Mouse (Mus musculus): ENCODE measurements around the gene Map3k9. TPM values are rescaled to one million over a fixed set of nuclear protein-coding genes. Genes with fewer than 3 reads are reported as not detected.

Map3k9 gene
- polyA plus RNA-seq, 1 experiment, result 5.7 TPM

DNA sequence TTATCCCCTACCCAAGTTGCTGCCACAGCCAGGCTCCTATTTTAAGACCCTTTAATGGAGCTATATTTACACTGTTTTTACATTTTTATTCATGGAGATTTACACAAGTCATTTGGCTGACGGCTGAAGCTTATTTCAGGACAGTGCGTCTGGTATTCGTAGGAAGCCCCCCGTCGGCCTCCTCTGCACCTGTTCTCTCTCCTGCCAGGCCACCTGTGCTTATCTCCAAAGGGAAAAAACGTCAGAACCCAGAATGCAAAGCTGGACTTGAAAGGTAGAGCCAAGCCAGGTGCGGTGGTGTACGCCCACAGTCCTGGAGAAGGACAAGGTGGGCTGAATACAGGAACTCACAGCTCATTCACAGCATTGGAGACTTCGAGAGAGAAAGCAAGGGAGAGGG is 20.2 kb upstream of the Map3k9 start:
- no peak overlapping the region for H3K27ac ChIP-seq (ENCODE audit: control insufficient read depth, insufficient read depth, low read depth, low read length, poor library complexity)
- TF ChIP-seq CTCF (IDR thresholded peaks at IDR 0.05; ENCODE audit: control insufficient read depth, insufficient read depth, low read length) (no peak), POLR2A (IDR thresholded peaks at IDR 0.05; ENCODE audit: borderline replicate concordance, control insufficient read depth, low read depth, low read length) (no peak)
- 79% methylated on average over 9 of the region's 9 CpGs for WGBS
- no peaks in the 10 kb centered on the region; the same call in 1 of the 2 replicates for H3K4me1 ChIP-seq (ENCODE audit: control insufficient read depth, insufficient read depth, low read length)
- H3K4me3 ChIP-seq (replicated peaks; ENCODE audit: control insufficient read depth, low read depth, low read length), result no peak overlapping the region

DNA sequence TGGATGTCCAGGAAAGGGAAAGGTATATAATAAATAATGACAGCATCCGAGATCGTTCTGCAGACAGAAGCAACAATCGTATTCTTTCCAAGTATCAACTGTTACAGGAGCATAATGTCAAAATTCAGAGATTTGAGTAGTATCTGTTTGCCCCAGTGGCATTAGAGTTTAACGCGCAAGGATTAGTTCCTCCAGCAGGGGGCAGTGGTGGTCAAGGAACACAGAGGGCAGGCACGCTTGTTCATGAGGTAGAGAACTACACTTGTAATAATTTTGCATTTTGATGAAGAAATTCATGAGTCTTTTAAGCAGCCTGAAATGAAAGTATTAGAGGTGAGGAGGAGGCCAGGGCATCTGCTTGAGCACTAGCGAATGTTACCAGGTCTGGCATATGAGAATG is 15.6 kb upstream of the Map3k9 start:
- Histone ChIP-seq H3K27ac (ENCODE audit: control insufficient read depth, insufficient read depth, low read depth, low read length, poor library complexity) (no peak overlapping the region), H3K4me1 (ENCODE audit: control insufficient read depth, insufficient read depth, low read length) (peaks cover 2% of the 10 kb centered on the region), H3K4me3 (replicated peaks; ENCODE audit: control insufficient read depth, low read depth, low read length) (no peak overlapping the region)
- TF ChIP-seq CTCF (IDR thresholded peaks at IDR 0.05; ENCODE audit: control insufficient read depth, insufficient read depth, low read length) (peak; percentile 96), POLR2A (IDR thresholded peaks at IDR 0.05; ENCODE audit: borderline replicate concordance, control insufficient read depth, low read depth, low read length) (no peak)
- WGBS, result 4% methylated on average over 7 of the region's 7 CpGs

- Histone ChIP-seq H3K4me3 (replicated peaks; ENCODE audit: control insufficient read depth, low read depth, low read length) (no peak overlapping the region), H3K27ac (ENCODE audit: control insufficient read depth, insufficient read depth, low read depth, low read length, poor library complexity) (no peak overlapping the region), H3K4me1 (ENCODE audit: control insufficient read depth, insufficient read depth, low read length) (peaks cover 2% of the 10 kb centered on the region)
- TF ChIP-seq CTCF (IDR thresholded peaks at IDR 0.05; ENCODE audit: control insufficient read depth, insufficient read depth, low read length) (no peak), POLR2A (IDR thresholded peaks at IDR 0.05; ENCODE audit: borderline replicate concordance, control insufficient read depth, low read depth, low read length) (no peak)
- 26% methylated on average over 6 of the region's 6 CpGs for WGBS
Observed at GRCm38 (mm10) chr12:81792511-81793218, 11.7 kb upstream of the Map3k9 start.

DNA sequence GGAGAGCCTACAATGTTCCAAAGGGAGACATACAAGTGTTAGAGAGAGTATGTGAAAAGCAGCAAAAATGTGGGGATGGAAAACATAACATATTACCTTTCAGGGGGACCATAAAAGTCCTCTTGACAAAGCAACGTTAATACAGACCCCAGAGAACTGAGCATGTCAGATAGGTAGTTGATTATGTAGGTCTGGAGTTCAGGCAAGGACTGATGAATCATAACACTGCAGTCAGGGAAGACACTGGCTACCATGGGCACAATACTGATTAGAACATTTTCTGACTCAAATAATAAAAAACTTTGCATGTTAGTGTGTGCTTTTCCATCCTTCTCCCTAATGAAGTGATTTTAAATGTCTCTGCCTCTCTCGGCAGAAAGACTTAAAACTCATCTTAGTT is 8.5 kb upstream of the Map3k9 start:
- H3K4me3 ChIP-seq (replicated peaks; ENCODE audit: control insufficient read depth, low read depth, low read length), result no peak overlapping the region
- 59% methylated on average over 2 of the region's 2 CpGs for WGBS
- peaks cover 2% of the 10 kb centered on the region for H3K4me1 ChIP-seq (ENCODE audit: control insufficient read depth, insufficient read depth, low read length)
- TF ChIP-seq CTCF (IDR thresholded peaks at IDR 0.05; ENCODE audit: control insufficient read depth, insufficient read depth, low read length) (no peak), POLR2A (IDR thresholded peaks at IDR 0.05; ENCODE audit: borderline replicate concordance, control insufficient read depth, low read depth, low read length) (no peak)
- no peak overlapping the region for H3K27ac ChIP-seq (ENCODE audit: control insufficient read depth, insufficient read depth, low read depth, low read length, poor library complexity)

- TF ChIP-seq POLR2A (IDR thresholded peaks at IDR 0.05; ENCODE audit: borderline replicate concordance, control insufficient read depth, low read depth, low read length) (no peak), CTCF (IDR thresholded peaks at IDR 0.05; ENCODE audit: control insufficient read depth, insufficient read depth, low read length) (peak; percentile 97)
- H3K4me1 ChIP-seq (ENCODE audit: control insufficient read depth, insufficient read depth, low read length), result peaks cover 2% of the 10 kb centered on the region
- under 1% methylated on average over 9 of the region's 9 CpGs for WGBS
Observed at GRCm38 (mm10) chr12:81788672-81789084, 7.7 kb upstream of the Map3k9 start.

GRCm38 (mm10) chr12:81787262-81787661 is 6.3 kb upstream of the Map3k9 start:
- WGBS, result 66% methylated on average over 12 of the region's 12 CpGs
- Histone ChIP-seq H3K27ac (ENCODE audit: control insufficient read depth, insufficient read depth, low read depth, low read length, poor library complexity) (no peak overlapping the region), H3K4me3 (replicated peaks; ENCODE audit: control insufficient read depth, low read depth, low read length) (no peak overlapping the region), H3K4me1 (ENCODE audit: control insufficient read depth, insufficient read depth, low read length) (no peaks in the 10 kb centered on the region)
- TF ChIP-seq CTCF (IDR thresholded peaks at IDR 0.05; ENCODE audit: control insufficient read depth, insufficient read depth, low read length), result peak; percentile 41
- no peak for TF ChIP-seq POLR2A (IDR thresholded peaks at IDR 0.05; ENCODE audit: borderline replicate concordance, control insufficient read depth, low read depth, low read length)

More at GRCm38 (mm10) chr12:81788672-81789084, 7.7 kb upstream of the Map3k9 start:
- H3K27ac ChIP-seq (ENCODE audit: control insufficient read depth, insufficient read depth, low read depth, low read length, poor library complexity), result no peak overlapping the region
- H3K4me3 ChIP-seq (replicated peaks; ENCODE audit: control insufficient read depth, low read depth, low read length), result no peak overlapping the region

DNA sequence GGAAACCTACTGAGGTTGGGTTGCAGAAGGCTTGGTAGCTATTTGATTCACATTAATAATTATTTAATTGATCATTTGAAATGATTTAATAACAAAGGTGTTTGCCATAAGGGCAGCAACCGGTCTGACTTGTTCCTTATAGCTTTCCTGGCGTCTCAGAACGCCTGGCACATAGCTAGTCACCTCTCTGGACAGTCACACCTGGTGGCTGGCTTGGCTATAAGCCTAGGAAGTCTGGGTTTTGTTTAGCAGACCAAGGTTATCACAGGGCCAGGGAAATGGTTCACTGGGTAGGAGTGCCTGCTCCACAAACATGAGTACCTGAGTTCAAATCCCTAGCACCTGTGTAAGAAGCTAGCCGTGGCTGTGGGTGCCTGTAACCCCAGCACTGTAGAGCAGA is 2.3 kb upstream of the Map3k9 start:
- no peak for TF ChIP-seq CTCF (IDR thresholded peaks at IDR 0.05; ENCODE audit: control insufficient read depth, insufficient read depth, low read length)
- no peak for TF ChIP-seq POLR2A (IDR thresholded peaks at IDR 0.05; ENCODE audit: borderline replicate concordance, control insufficient read depth, low read depth, low read length)
- 78% methylated on average over 4 of the region's 4 CpGs for WGBS
- Histone ChIP-seq H3K27ac (ENCODE audit: control insufficient read depth, insufficient read depth, low read depth, low read length, poor library complexity) (no peak overlapping the region), H3K4me3 (replicated peaks; ENCODE audit: control insufficient read depth, low read depth, low read length) (no peak overlapping the region), H3K4me1 (ENCODE audit: control insufficient read depth, insufficient read depth, low read length) (no peaks in the 10 kb centered on the region; the same call in 1 of the 2 replicates)

GRCm38 (mm10) chr12:81782606-81783005 is 1.6 kb upstream of the Map3k9 start:
- no peak for TF ChIP-seq CTCF (IDR thresholded peaks at IDR 0.05; ENCODE audit: control insufficient read depth, insufficient read depth, low read length)
- H3K4me3 ChIP-seq (replicated peaks; ENCODE audit: control insufficient read depth, low read depth, low read length), result no peak overlapping the region
- no peaks in the 10 kb centered on the region; the same call in 1 of the 2 replicates for H3K4me1 ChIP-seq (ENCODE audit: control insufficient read depth, insufficient read depth, low read length)
- WGBS, result 87% methylated on average over 6 of the region's 6 CpGs
- H3K27ac ChIP-seq (ENCODE audit: control insufficient read depth, insufficient read depth, low read depth, low read length, poor library complexity), result no peak overlapping the region

All from bone marrow, adult 2 months (tissue).